Mouse (Mus musculus) cerebellum, adult 11-12 months (tissue): ENCODE measurements around the gene Mrnip.

Experiments
- DNase-seq: peaks from one replicate; pipeline ENCODE4 v3.0.0; 2022

Gene Mrnip

GRCm38 (mm10) chr11:50227736-50228135, 53.5 kb downstream of the Mrnip start:
- peak; percentile 88 for DNase-seq

GRCm38 (mm10) chr11:50228772-50229171, 54.5 kb downstream of the Mrnip start:
- peak; percentile 80 for DNase-seq

GRCm38 (mm10) chr11:50229252-50229910, 55.1 kb downstream of the Mrnip start:
- peak; percentile 95 for DNase-seq

GRCm38 (mm10) chr11:50230481-50231304, 56.4 kb downstream of the Mrnip start:
- DNase-seq, result peak; percentile 64

GRCm38 (mm10) chr11:50231411-50231810, 57.2 kb downstream of the Mrnip start:
- DNase-seq, result peak; percentile 71

GRCm38 (mm10) chr11:50233022-50233421, 58.8 kb downstream of the Mrnip start:
- no peak for DNase-seq

- DNase-seq, result no peak
These were observed 59.7 kb downstream of the Mrnip start for GRCm38 (mm10) chr11:50233993-50234392.

GRCm38 (mm10) chr11:50234606-50235005, 60.4 kb downstream of the Mrnip start:
- no peak for DNase-seq

- DNase-seq, result peak; percentile 79
These were observed 62.3 kb downstream of the Mrnip start for GRCm38 (mm10) chr11:50236540-50236936.

GRCm38 (mm10) chr11:50236937-50237835, 62.9 kb downstream of the Mrnip start:
- DNase-seq, result no peak

- DNase-seq, result no peak
These were observed 64.1 kb downstream of the Mrnip start, which contains the start of gene Ltc4s for GRCm38 (mm10) chr11:50238324-50238723. Gene Ltc4s (minus strand): TSS chr11:50238616.

- no peak for DNase-seq
These were observed 64.9 kb downstream of the Mrnip start for GRCm38 (mm10) chr11:50238821-50239791.

GRCm38 (mm10) chr11:50240235-50240911, 66.1 kb downstream of the Mrnip start:
- DNase-seq, result no peak

GRCm38 (mm10) chr11:50243926-50244325, 69.7 kb downstream of the Mrnip start:
- no peak for DNase-seq

- no peak for DNase-seq
These were observed 71.0 kb downstream of the Mrnip start for GRCm38 (mm10) chr11:50245269-50245668.

GRCm38 (mm10) chr11:50248473-50249171, 74.4 kb downstream of the Mrnip start:
- DNase-seq, result no peak
